Mouse (Mus musculus): ENCODE measurements around the gene Gdf9. TPM values are rescaled to one million over a fixed set of nuclear protein-coding genes. Genes with fewer than 3 reads are reported as not detected.

The Gdf9 gene
- polyA plus RNA-seq, 1 experiment from 2014 or later = 0.84 TPM

DNA sequence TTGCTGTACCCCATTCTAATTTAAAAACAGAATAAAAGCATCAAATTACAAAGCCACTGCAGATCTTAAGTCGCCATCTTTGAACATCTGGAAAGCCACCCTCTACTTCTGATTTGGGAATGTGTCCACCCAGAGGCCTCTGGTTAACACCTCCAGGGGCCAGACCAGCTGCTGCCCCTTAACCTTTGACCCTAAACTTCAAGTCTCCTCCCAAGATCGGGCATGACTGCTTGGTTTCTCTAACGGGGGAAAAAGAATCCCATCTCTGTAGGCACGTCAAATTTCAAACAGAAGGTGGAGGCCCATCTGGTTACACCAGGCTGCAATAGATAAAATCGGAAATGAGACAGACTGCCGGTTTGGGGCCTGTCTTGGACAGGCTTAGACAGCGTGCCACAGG lies 47.0 kb downstream of the Gdf9 start:
- no peak overlapping the region for H3K9ac ChIP-seq (replicated peaks; ENCODE audit: low read depth)
- H3K9me3 ChIP-seq (ENCODE audit: low read length) = no peaks in the 10 kb centered on the region
- WGBS = 44% methylated on average over 7 of the region's 7 CpGs
- DNase-seq (ENCODE audit: low spot score) (no peak), ATAC-seq (no peak)
- TF ChIP-seq CTCF (IDR thresholded peaks at IDR 0.05) = no peak
- no peak for TF ChIP-seq EP300 (IDR thresholded peaks at IDR 0.05)
- no peaks in the 10 kb centered on the region; the same call in 1 of the 2 replicates for H3K4me1 ChIP-seq (ENCODE audit: insufficient read depth, low read depth, low read length)
- 0 out of 2 replicates have a peak overlapping the region, but pooled peaks have one; percentile 38 for H3K4me3 ChIP-seq (ENCODE audit: low read depth, low read length)
- H3K4me2 ChIP-seq (replicated peaks; ENCODE audit: low read depth, low read length) = no peak overlapping the region
- peaks cover 54% of the 10 kb centered on the region for H3K27me3 ChIP-seq (replicated peaks; ENCODE audit: insufficient read depth, low read length)
- no peaks in the 10 kb centered on the region for H3K36me3 ChIP-seq (ENCODE audit: insufficient read depth, low read length)
- H3K27ac ChIP-seq (ENCODE audit: low read length) = no peak overlapping the region

DNA sequence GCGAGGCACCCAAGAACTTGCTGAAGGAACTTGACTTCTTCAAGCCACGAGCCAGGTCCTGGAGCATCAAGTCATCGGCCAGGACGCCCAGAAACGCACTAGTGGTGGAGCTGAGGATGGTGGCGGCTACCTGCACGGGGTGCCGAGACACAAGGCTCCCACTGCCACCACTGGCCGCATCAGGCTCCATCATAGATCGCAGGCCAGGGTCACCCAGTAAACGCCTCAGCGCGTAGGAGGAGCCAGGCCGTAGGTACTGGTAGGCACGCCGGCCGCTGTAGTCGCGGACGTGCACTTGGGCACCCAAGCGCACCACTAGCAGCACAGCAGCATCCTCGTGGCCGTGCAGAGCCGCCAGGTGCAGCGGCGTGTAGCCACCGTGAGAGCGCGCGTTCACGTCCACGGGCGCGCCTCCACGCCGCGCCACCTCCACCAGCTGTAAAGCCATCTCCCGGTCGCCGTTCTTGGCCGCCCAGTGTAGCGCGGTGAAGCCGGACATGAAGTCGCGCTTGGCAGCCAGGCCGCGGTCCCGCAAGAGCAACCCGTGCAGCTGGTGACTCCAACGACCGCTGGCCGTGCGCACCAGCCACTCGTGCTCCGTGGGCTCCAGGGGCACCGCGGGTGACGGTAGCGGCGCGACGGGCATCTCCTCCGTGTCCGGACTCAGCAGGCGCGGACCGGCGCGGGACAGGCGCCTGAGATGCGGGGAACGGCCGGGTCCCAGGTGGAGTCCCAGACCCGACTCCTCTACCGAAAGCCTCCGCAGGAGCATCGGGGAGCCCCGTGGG lies 47.8 kb downstream of the Gdf9 start:
- ATAC-seq = no peak

DNA sequence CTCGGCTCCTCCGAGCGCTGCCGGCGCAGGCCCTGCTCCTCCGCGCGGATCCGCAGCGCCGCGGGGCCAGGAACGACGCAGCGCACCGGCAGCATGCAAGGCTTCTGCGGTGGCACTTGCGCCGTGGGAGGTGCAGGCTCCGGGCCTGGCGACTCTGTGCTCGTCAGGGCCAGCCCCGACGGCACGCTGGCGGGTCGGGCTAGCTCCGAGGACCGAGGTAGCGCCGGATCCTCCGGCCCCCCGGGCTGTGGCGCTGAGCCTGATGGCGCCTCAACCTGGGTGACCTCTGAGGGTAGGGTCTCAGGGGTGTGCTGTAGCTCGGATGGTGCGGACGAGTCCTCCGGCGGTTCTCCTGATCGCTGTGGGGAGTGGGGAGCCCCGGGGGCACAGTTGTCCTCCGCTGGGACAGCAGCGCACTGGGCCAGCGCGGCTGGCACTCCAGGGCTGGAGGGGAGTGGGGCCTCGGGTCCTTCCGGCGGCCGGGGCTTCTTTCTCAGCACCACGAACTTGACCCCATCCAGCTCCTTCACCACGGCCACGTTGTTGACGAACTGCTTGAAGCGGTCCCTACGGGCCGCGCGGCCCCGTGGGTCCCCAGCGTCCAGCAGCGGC lies 48.5 kb downstream of the Gdf9 start:
- H3K27ac ChIP-seq (ENCODE audit: low read length) = no peak overlapping the region
- H3K4me1 ChIP-seq (ENCODE audit: insufficient read depth, low read depth, low read length) = no peaks in the 10 kb centered on the region; the same call in 1 of the 2 replicates
- 3% methylated on average over 54 of the region's 62 CpGs for WGBS
- ATAC-seq (0 out of 2 replicates have a peak, but pooled peaks have one; percentile 3), DNase-seq (ENCODE audit: low spot score) (no peak)
- H3K9me3 ChIP-seq (ENCODE audit: low read length) = no peaks in the 10 kb centered on the region
- H3K4me3 ChIP-seq (ENCODE audit: low read depth, low read length) = peak overlapping the region; percentile 38
- peaks cover 45% of the 10 kb centered on the region for H3K27me3 ChIP-seq (replicated peaks; ENCODE audit: insufficient read depth, low read length)
- H3K4me2 ChIP-seq (replicated peaks; ENCODE audit: low read depth, low read length) = peak overlapping the region; percentile 69
- H3K36me3 ChIP-seq (ENCODE audit: insufficient read depth, low read length) = no peaks in the 10 kb centered on the region
- no peak for TF ChIP-seq EP300 (IDR thresholded peaks at IDR 0.05)
- no peak for TF ChIP-seq CTCF (IDR thresholded peaks at IDR 0.05)
- H3K9ac ChIP-seq (replicated peaks; ENCODE audit: low read depth) = no peak overlapping the region

More for the DNA sequence above, 47.8 kb downstream of the Gdf9 start:
- Histone ChIP-seq H3K9ac (replicated peaks; ENCODE audit: low read depth) (no peak overlapping the region), H3K4me1 (ENCODE audit: insufficient read depth, low read depth, low read length) (no peaks in the 10 kb centered on the region; the same call in 1 of the 2 replicates), H3K4me3 (ENCODE audit: low read depth, low read length) (peak overlapping the region; percentile 38), H3K36me3 (ENCODE audit: insufficient read depth, low read length) (no peaks in the 10 kb centered on the region), H3K27ac (ENCODE audit: low read length) (no peak overlapping the region), H3K27me3 (replicated peaks; ENCODE audit: insufficient read depth, low read length) (peaks cover 52% of the 10 kb centered on the region), H3K9me3 (ENCODE audit: low read length) (no peaks in the 10 kb centered on the region), H3K4me2 (replicated peaks; ENCODE audit: low read depth, low read length) (peak overlapping the region; percentile 69)
- WGBS = 8% methylated on average over 77 of the region's 79 CpGs
- DNase-seq (ENCODE audit: low spot score) = no peak
- TF ChIP-seq EP300 (IDR thresholded peaks at IDR 0.05) (no peak), CTCF (IDR thresholded peaks at IDR 0.05) (no peak)

DNA sequence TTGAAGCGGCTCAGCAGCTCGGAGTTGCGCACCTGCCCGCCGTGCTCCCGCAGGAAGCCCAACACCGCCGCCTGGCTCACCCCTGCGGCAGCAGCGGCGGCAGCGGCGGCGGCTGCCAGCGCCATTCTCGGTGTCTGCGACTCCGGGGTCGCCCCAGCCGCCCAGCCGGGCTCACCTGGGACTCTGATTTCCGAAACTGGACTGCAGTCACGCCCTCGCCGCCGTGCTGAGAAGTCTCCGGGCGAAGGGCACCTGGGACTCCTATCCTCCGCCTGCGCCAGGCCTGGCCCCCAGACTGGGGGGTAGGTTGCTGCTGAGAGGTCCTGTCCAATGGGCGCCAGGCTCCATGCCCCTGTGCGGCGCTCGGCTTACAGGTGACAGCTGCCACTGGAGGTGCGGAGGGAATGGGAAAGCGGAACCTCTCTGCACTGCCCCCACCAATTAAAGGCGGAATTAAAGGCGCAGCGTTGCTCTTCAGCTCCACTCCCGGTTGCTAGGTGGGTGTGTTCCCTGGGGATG lies 49.0 kb downstream of the Gdf9 start, which contains the start of the genes Gm9945 and Sowaha:
Gene Gm9945, plus strand, starts transcription at position 384 of the 519 bp plus-strand sequence.
Gene Sowaha, minus strand, starts transcription at position 492 of the 519 bp plus-strand sequence.
- TF ChIP-seq EP300 (IDR thresholded peaks at IDR 0.05) (no peak), CTCF (IDR thresholded peaks at IDR 0.05) (peak; percentile 38)
- H3K9me3 ChIP-seq (ENCODE audit: low read length) = no peaks in the 10 kb centered on the region
- peak within 1 kb of the TSS; percentile 69 for H3K4me2 ChIP-seq (replicated peaks; ENCODE audit: low read depth, low read length)
- peak; percentile 70 for ATAC-seq
- H3K9ac ChIP-seq (replicated peaks; ENCODE audit: low read depth) = no peak within 1 kb of the TSS
- peak within 1 kb of the TSS; percentile 38 for H3K4me3 ChIP-seq (ENCODE audit: low read depth, low read length)
- H3K27ac ChIP-seq (ENCODE audit: low read length) = no peak within 1 kb of the TSS
- no peaks in the 10 kb centered on the region; the same call in 1 of the 2 replicates for H3K4me1 ChIP-seq (ENCODE audit: insufficient read depth, low read depth, low read length)
- DNase-seq (ENCODE audit: low spot score) = peak; percentile 64
- no peaks in the 10 kb centered on the region for H3K36me3 ChIP-seq (ENCODE audit: insufficient read depth, low read length)
- WGBS = 3% methylated on average over 40 of the region's 40 CpGs
- H3K27me3 ChIP-seq (replicated peaks; ENCODE audit: insufficient read depth, low read length) = peaks cover 40% of the 10 kb centered on the region

DNA sequence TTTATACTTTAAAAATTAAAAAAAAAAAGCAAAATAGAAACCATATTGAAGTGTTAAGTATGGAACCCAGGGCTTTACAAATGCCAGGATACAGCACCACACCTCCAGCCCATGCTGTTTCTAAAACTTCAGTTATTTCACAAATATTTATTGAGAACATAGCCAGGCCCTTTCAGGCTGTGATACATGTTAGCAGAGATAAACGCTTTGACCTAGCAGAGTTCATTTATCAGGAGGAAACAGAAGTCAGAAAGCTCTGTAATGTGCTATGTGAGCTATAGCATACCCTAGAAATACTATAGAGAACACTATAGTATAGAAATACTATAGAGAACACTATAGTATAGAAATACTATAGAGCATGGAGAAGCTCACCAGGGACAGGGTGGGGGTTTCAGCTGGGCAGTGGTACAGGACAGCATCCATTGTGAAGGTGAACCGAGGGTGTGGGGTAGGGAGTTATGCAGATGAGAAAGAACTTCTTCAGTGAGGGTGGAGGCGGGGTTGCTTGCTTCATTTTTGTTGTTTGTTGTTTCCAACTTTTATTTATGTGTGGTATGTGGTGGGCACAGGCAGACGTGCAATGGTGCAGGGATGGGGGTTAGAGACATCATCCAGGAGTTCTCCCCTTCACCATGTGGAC lies 50.4 kb downstream of the Gdf9 start:
- no peak for TF ChIP-seq EP300 (IDR thresholded peaks at IDR 0.05)
- no peak for TF ChIP-seq CTCF (IDR thresholded peaks at IDR 0.05)
- Histone ChIP-seq H3K27ac (ENCODE audit: low read length) (no peak overlapping the region), H3K36me3 (ENCODE audit: insufficient read depth, low read length) (no peaks in the 10 kb centered on the region), H3K27me3 (replicated peaks; ENCODE audit: insufficient read depth, low read length) (peaks cover 37% of the 10 kb centered on the region), H3K9me3 (ENCODE audit: low read length) (no peaks in the 10 kb centered on the region), H3K4me1 (ENCODE audit: insufficient read depth, low read depth, low read length) (no peaks in the 10 kb centered on the region; the same call in 1 of the 2 replicates), H3K4me3 (ENCODE audit: low read depth, low read length) (no peak overlapping the region), H3K9ac (replicated peaks; ENCODE audit: low read depth) (no peak overlapping the region), H3K4me2 (replicated peaks; ENCODE audit: low read depth, low read length) (no peak overlapping the region)
- ATAC-seq = no peak
- WGBS = 61% methylated on average over 4 of the region's 4 CpGs
- no peak for DNase-seq (ENCODE audit: low spot score)

Measured in lung, postnatal 0 days (tissue).